8 mouse cellular contexts compared by ENCODE assay signal in the genomic region with DNA sequence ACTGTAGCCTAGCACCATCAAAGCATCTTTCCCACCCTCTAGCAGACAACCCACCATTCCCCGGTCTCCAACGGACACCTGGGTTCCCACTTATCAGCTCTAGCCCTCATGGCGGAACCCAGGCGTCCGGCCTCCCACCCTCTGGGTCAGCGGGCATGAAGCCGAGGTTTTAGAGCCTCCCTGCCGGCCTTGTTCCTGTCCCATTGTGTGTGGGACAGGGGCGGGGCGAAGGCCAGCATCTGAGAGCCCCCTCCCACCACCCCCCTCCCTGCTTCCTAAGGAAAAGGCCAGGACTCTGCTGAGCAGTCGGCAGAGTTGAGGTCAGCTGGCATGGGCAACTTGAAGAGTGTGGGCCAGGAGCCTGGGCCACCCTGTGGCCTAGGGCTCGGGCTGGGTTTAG. TPM values are rescaled to one million over a fixed set of nuclear protein-coding genes. Genes with fewer than 3 reads are reported as not detected.
DNase-seq lines count a peak whose midpoint lies in the region; ATAC-seq lines count a peak whose summit lies in the region.

A gene (plus strand): TSS at position 303 of the 400 bp plus-strand sequence.

- WGBS in forebrain, embryonic 10.5 days: 39% methylated on average over 12 of the region's 12 CpGs
- 31% methylated on average over 12 of the region's 12 CpGs for WGBS in forebrain, embryonic 14.5 days
- WGBS in hindbrain, embryonic 16.5 days: 36% methylated on average over 12 of the region's 12 CpGs
- 37% methylated on average over 12 of the region's 12 CpGs for WGBS in liver, embryonic 15.5 days (ENCODE audit: insufficient replicate concordance)
- WGBS in forebrain, embryonic 11.5 days: 35% methylated on average over 12 of the region's 12 CpGs

- H3K27me3 ChIP-seq in forebrain, embryonic 10.5 days (ENCODE audit: poor library complexity, severe bottlenecking): no peaks in the 10 kb centered on the region
- H3K27me3 ChIP-seq in forebrain, embryonic 14.5 days (replicated peaks; ENCODE audit: control insufficient read depth, insufficient read depth, low read length): no peaks in the 10 kb centered on the region
- no peaks in the 10 kb centered on the region for H3K27me3 ChIP-seq in hindbrain, embryonic 16.5 days (replicated peaks; ENCODE audit: control insufficient read depth, insufficient read depth, low read length)
- H3K27me3 ChIP-seq in liver, embryonic 15.5 days: peaks cover 27% of the 10 kb centered on the region; the same call in 1 of the 2 replicates
- no peaks in the 10 kb centered on the region for H3K27me3 ChIP-seq in forebrain, embryonic 11.5 days (ENCODE audit: control insufficient read depth, insufficient read depth, low read length)

- no peak within 1 kb of the TSS for H3K4me2 ChIP-seq in forebrain, embryonic 14.5 days (ENCODE audit: low read length)
- H3K4me2 ChIP-seq in hindbrain, embryonic 16.5 days (ENCODE audit: low read length): no peak within 1 kb of the TSS
- peak within 1 kb of the TSS; percentile 3; the same call in 1 of the 2 replicates for H3K4me2 ChIP-seq in liver, embryonic 15.5 days
- H3K4me2 ChIP-seq in forebrain, embryonic 11.5 days (ENCODE audit: low read depth, low read length, severe bottlenecking): no peak within 1 kb of the TSS

- no peak within 1 kb of the TSS for H3K9ac ChIP-seq in forebrain, embryonic 14.5 days (ENCODE audit: low read length)
- no peak within 1 kb of the TSS for H3K9ac ChIP-seq in hindbrain, embryonic 16.5 days (ENCODE audit: low read depth, low read length)
- H3K9ac ChIP-seq in liver, embryonic 15.5 days: no peak within 1 kb of the TSS
- H3K9ac ChIP-seq in forebrain, embryonic 11.5 days (ENCODE audit: low read length): no peak within 1 kb of the TSS

- DNase-seq in forebrain, embryonic 10.5 days (ENCODE audit: extremely low spot score, low spot score): no peak
- no peak for DNase-seq in forebrain, embryonic 14.5 days (ENCODE audit: low spot score)
- DNase-seq in gastrocnemius, postnatal 10 days: peak; percentile 34
- no peak for DNase-seq in forebrain, embryonic 11.5 days (ENCODE audit: low spot score)
- no peak for DNase-seq in frontal cortex, postnatal 10 days (ENCODE audit: low spot score in 2 of 2)

- H3K36me3 ChIP-seq in forebrain, embryonic 10.5 days (replicated peaks): no peaks in the 10 kb centered on the region
- no peaks in the 10 kb centered on the region for H3K36me3 ChIP-seq in forebrain, embryonic 14.5 days (ENCODE audit: control insufficient read depth, insufficient read depth, low read length)
- H3K36me3 ChIP-seq in hindbrain, embryonic 16.5 days (ENCODE audit: control insufficient read depth, insufficient read depth, low read length): no peaks in the 10 kb centered on the region
- H3K36me3 ChIP-seq in liver, embryonic 15.5 days (replicated peaks): no peaks in the 10 kb centered on the region
- H3K36me3 ChIP-seq in forebrain, embryonic 11.5 days (ENCODE audit: control insufficient read depth, insufficient read depth, low read length): no peaks in the 10 kb centered on the region

- H3K9me3 ChIP-seq in forebrain, embryonic 10.5 days: no peaks in the 10 kb centered on the region
- no peaks in the 10 kb centered on the region for H3K9me3 ChIP-seq in forebrain, embryonic 14.5 days (replicated peaks; ENCODE audit: control insufficient read depth, low read length)
- no peaks in the 10 kb centered on the region for H3K9me3 ChIP-seq in hindbrain, embryonic 16.5 days (ENCODE audit: control insufficient read depth, low read length)
- no peaks in the 10 kb centered on the region for H3K9me3 ChIP-seq in liver, embryonic 15.5 days (replicated peaks)
- no peaks in the 10 kb centered on the region for H3K9me3 ChIP-seq in forebrain, embryonic 11.5 days (ENCODE audit: control insufficient read depth, low read length)

- peak within 1 kb of the TSS; percentile 69 for H3K27ac ChIP-seq in forebrain, embryonic 10.5 days
- no peak within 1 kb of the TSS for H3K27ac ChIP-seq in forebrain, embryonic 14.5 days (ENCODE audit: low read depth, low read length)
- H3K27ac ChIP-seq in hindbrain, embryonic 16.5 days (ENCODE audit: low read depth, low read length): peak within 1 kb of the TSS; percentile 15; the same call in 1 of the 2 replicates
- no peak within 1 kb of the TSS for H3K27ac ChIP-seq in liver, embryonic 15.5 days (replicated peaks)
- no peak within 1 kb of the TSS for H3K27ac ChIP-seq in forebrain, embryonic 11.5 days (ENCODE audit: low read depth, low read length)

- peaks cover 17% of the 10 kb centered on the region for H3K4me1 ChIP-seq in forebrain, embryonic 10.5 days
- no peaks in the 10 kb centered on the region for H3K4me1 ChIP-seq in forebrain, embryonic 14.5 days (ENCODE audit: control insufficient read depth, insufficient read depth, low read length)
- H3K4me1 ChIP-seq in hindbrain, embryonic 16.5 days (ENCODE audit: control insufficient read depth, insufficient read depth, low read depth, low read length): 0 out of 2 replicates have a peak, but pooled peaks cover 3% of the 10 kb centered on the region
- no peaks in the 10 kb centered on the region for H3K4me1 ChIP-seq in liver, embryonic 15.5 days (replicated peaks)
- no peaks in the 10 kb centered on the region for H3K4me1 ChIP-seq in forebrain, embryonic 11.5 days (replicated peaks; ENCODE audit: control insufficient read depth, insufficient read depth, low read length)

- no peak for ATAC-seq in forebrain, embryonic 14.5 days
- no peak for ATAC-seq in hindbrain, embryonic 16.5 days
- no peak for ATAC-seq in liver, embryonic 15.5 days (ENCODE audit: insufficient read depth)
- no peak for ATAC-seq in inflammation-experienced regulatory T-cells, adult 6 months
- no peak for ATAC-seq in forebrain, embryonic 11.5 days (replicated peaks; ENCODE audit: low FRiP score)

- H3K4me3 ChIP-seq in forebrain, embryonic 10.5 days: peak within 1 kb of the TSS; percentile 21; the same call in 1 of the 2 replicates
- H3K4me3 ChIP-seq in forebrain, embryonic 14.5 days (ENCODE audit: low read depth, low read length): no peak within 1 kb of the TSS
- H3K4me3 ChIP-seq in hindbrain, embryonic 16.5 days (ENCODE audit: low read length): peak within 1 kb of the TSS; percentile 13; the same call in 1 of the 2 replicates
- H3K4me3 ChIP-seq in liver, embryonic 15.5 days (replicated peaks): 0 out of 2 replicates have a peak within 1 kb of the TSS, but pooled peaks have one; percentile 2
- H3K4me3 ChIP-seq in forebrain, embryonic 11.5 days (ENCODE audit: low read depth, low read length): no peak within 1 kb of the TSS

RNA-seq across cellular contexts. Expression of the gene that starts here (rescaled TPM):
- 7.6 and 8.1 TPM in 2 replicates for polyA plus RNA-seq in forebrain, embryonic 10.5 days (2016; fragmentation: Nextera tagmentation; extraction: Ambion mirVana)
- polyA plus RNA-seq in forebrain, embryonic 14.5 days (2014; fragmentation: Nextera tagmentation; extraction: Ambion mirVana): 4.6 and 7.6 TPM in 2 replicates
- 10 to 100 TPM in 1 of 2 experiments, 1 to 10 TPM in 1; 7.7 to 11.2 TPM for total RNA-seq in gastrocnemius, postnatal 10 days (2021)
- polyA plus RNA-seq in hindbrain, embryonic 16.5 days (2015; fragmentation: Nextera tagmentation; extraction: Ambion mirVana): 8.6 and 11.0 TPM in 2 replicates
- polyA plus RNA-seq in liver, embryonic 15.5 days (2015; fragmentation: Nextera tagmentation; extraction: Ambion mirVana): 2.1 and 2.5 TPM in 2 replicates
- polyA plus RNA-seq in inflammation-experienced regulatory T-cells, adult 6 months (2017; shearing (Covaris generic)): under 1 TPM in 2 of 3 experiments, not detected in 1; 0.08 to 0.17 TPM
- polyA plus RNA-seq in forebrain, embryonic 11.5 days (2014; fragmentation: Nextera tagmentation; extraction: Ambion mirVana): 6.6 and 7.4 TPM in 2 replicates

Comparison
In these comparisons a context has a peak if more than half of its experiments do, and no peak if none do; other contexts are left out.
1. H3K27ac ChIP-seq: peak in forebrain, embryonic 10.5 days (single experiment) and hindbrain, embryonic 16.5 days (single experiment); none in forebrain, embryonic 14.5 days (single experiment), liver, embryonic 15.5 days (single experiment) and forebrain, embryonic 11.5 days (single experiment).
2. H3K4me3 ChIP-seq: peak in forebrain, embryonic 10.5 days (single experiment), hindbrain, embryonic 16.5 days (single experiment) and liver, embryonic 15.5 days (single experiment); none in forebrain, embryonic 14.5 days (single experiment) and forebrain, embryonic 11.5 days (single experiment).